Mouse (Mus musculus): ENCODE measurements around the gene Sugp1.
"Not testable (repeated sequence)": the region's sequence is repeated elsewhere in the genome, so short reads cannot be mapped to it uniquely, and the experiment has no call there.

Sugp1 gene

DNA sequence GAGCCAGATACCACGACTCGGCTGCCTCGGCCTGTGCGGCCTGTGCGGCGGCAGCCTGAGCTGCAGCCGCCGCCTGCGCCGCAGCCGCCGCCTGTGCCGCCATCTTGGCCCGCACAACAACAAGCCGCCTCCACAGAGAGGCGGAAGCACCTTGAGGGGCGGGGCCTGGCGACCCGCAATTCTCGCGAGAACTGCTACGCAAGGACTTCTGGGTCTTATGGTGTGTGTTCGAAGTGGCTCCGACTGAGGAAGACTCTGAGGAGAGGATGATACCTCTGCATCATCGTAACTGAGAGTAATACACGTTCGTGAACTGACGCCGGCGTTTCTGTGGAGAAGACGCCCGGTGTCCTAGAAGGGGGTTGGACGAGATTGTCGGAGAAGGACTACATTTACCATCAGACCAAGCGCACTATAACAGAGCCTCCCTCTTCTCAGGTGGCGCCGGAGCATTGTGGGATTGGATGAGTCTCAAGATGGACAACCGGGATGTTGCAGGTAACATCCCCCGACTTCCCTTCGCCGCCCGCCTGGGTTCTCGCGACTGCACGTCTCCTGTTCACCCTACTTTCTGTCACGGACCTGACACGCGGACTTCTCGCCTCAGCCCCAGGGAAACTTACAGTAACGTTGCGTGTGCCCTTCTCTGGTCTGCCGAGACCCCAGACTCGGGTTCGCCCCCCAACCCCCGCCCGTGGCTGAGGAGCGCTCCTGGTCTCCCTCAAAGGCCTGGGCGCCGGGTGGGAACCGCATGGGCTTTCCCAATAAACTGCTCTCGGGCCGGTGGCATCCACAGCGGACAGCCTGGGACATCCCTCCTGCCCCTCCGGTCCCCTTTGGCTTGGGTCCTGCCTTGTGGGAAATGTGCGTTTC, at the start of gene Sugp1, which contains the start of gene Mau2:
TSS of gene Sugp1 (plus strand) at position 231 of the 873 bp plus-strand sequence.
TSS of gene Mau2 (minus strand) at position 152 of the 873 bp plus-strand sequence.
- DNase-seq (ENCODE audit: low spot score) = peak; percentile 87

DNA sequence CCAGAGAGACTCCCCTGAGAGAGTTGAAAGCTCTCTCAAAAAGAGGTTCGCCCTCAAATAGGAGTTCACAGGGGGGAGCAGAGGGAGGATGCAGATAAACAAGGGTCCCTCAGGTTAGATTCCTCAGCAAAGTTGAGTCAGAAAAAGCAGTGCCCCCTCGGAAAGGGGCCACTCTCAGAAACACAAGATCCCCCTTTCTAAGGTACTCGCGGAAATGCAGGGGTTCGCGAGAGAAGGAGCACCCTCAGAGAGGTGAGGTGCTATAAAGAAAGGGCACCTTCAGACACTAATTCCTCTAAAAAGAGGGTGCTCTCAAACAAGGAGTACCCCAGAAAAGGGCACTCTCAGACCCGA, 47.2 kb upstream of the Sugp1 start:
- no peak for DNase-seq (ENCODE audit: low spot score)

- DNase-seq (ENCODE audit: low spot score) = peak; percentile 99
Observed at GRCm38 (mm10) chr8:69995776-69996588, 46.6 kb upstream of the Sugp1 start, which contains the start of gene Gatad2a. Gatad2a (minus strand) TSS chr8:69996384.

DNA sequence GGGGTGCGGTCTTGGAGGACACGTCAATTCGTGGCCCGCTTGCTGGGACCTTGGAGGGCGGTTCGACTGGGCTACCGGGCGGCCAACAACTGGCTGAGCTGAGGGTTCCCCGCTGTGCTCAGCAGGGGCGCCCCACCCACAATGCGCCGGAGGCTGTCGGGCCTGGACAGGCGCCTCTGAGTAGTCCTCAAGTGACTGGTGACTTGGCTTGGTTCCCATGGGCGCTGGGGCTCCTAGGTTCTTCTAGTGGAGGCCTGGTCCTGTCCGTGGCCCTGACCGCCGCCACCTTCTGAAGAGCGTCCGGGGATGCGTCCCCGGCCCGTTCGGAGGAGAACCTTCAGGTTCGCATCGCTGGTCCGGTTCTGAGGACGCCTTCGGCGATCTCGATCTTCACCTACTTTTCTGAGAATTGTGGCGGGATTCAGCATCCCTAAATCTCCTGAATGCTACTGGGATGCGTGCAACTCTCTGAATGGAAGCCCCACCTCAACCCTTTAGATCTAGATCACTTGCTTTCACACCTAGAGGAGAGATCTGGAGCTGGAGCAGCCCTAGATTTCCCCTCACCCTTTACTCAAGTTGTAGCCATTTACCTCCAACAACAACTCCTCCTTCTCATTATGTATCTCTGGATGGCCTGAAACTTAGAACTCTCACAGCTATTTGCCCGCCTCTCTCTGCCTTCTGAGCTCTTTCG, 45.9 kb upstream of the Sugp1 start:
- DNase-seq (ENCODE audit: low spot score) = no peak

- DNase-seq (ENCODE audit: low spot score) = no peak
Observed at GRCm38 (mm10) chr8:69998706-69999105, 43.9 kb upstream of the Sugp1 start.

- DNase-seq (ENCODE audit: low spot score) = no peak
Observed at GRCm38 (mm10) chr8:69999236-69999635, 43.4 kb upstream of the Sugp1 start.

DNA sequence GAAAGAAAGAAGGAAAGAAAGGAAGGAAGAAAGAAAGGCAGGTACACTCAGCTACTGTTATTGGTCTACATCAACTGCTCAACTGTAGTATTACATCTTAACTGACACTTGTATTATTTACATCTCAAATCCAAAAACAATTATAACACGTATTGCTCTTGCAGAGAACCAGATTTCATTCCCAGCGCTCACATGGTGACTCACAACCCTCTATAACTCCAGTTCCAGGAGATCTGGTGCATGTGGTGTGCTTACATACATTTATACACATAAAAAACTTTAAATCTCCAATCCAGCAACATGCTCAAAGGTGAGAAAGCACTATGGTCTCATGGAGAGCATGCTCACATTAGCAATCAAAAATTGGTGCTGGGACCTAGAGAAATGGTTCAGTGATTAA, 42.4 kb upstream of the Sugp1 start:
- no peak for DNase-seq (ENCODE audit: low spot score)

DNA sequence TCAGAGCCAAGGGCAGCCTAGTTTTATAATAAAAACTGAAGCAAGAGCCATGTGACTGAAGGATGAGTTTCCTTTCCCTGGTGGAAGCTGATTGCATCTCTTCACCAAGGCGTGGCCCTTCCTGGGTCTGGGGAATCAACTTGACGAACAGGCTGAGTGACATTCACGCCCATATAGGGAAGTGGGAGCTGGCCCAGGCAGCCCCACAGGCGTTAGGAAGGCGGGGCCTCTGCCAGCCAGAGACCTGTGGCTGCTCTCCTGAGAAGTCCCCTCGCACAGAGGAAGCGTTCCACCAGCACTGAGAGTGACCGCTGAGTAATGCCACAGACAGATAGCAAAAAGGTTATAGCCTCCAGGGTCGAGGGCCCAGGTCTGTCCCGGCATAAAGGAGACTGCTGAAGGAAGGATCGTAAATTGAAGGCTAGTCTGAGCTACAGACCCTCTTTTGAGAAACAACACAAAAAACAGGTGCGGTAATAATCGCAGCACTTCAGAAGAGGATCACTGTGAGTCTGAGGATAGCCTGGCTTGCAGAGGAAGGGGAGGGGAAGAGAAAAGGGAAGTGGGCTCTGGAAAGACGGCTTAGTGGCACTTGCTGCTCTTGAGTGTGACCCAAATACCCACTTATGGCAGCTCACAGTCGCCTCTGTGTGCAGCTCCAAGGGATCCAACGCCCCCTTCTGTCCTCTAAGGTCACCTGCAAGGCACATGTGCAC, 41.3 kb upstream of the Sugp1 start:
- peak; percentile 15 for DNase-seq (ENCODE audit: low spot score)

DNA sequence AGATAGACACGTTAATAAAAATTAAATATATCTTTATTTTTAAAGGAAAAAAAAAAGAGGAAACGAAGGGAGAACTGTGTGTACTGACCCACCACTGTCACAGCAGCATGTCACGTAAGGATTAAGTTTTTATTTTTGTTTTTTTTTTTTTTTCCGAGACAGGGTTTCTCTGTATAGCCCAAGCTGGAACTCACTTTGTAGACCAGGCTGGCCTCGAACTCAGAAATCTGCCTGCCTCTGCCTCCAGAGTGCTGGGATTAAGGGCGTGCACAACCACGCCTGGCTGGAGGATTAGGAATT, 40.8 kb upstream of the Sugp1 start:
- DNase-seq (ENCODE audit: low spot score) = not testable (repeated sequence)

DNA sequence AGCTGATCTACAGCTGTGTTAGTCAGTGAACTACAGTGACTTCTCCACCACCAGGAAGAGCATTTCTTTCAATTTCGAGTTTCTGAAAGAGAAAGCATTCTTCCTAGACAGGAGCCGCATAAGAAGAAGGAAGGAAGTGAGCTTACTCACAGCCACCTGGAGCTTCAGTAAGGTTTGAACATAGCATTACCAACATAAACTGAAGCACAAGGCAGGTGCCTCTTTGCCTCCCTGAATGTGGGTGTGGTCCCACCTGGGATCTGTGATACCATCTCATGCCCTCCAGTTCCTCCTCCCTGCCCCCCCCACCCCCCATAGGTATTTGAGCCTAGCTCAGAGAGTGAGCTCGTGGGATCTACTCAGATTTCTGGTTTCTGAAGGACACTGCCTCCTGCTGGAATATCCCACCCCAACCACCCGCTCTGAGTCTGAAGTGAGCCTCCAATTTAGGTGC, 39.4 kb upstream of the Sugp1 start:
- DNase-seq (ENCODE audit: low spot score) = no peak

DNA sequence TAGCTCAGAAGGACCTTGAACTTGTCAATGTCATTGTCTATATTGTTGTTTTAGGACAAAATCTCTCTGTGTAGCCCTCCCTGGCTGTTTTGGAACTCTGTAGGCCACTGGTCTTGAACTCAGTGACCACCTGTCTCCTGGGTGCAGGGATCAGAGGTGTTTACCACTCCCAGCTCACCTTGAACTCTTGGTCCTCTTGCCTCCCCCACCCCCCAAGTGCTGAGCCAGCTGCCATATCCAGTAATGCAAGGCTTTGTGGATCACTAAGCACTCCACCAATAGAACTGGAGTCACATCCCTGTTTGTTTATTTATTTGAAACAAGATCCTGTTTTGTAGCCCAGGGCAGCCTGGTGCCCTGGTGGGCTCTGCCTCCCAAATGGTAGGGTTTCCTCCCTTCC, 38.3 kb upstream of the Sugp1 start:
- DNase-seq (ENCODE audit: low spot score) = no peak

DNA sequence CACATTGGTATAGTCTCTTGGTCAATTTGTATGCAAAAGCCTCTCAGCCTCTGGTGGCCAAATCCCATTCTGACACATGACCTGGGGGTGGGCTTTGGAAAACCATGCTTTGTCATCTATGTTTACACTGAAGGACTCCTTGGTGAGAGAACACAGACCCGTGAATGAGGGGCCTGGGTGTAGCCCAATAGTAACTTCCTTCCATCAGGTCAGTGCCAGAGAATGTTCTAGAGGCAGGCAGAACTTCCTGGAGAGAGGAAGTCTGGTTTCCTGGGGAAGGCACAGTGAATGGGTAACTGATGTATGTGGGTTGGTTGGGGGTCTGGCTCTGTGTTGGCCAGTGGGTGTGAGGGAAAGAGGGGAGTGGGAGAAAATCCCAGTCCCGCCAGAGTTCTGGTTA, 37.4 kb upstream of the Sugp1 start:
- no peak for DNase-seq (ENCODE audit: low spot score)

DNA sequence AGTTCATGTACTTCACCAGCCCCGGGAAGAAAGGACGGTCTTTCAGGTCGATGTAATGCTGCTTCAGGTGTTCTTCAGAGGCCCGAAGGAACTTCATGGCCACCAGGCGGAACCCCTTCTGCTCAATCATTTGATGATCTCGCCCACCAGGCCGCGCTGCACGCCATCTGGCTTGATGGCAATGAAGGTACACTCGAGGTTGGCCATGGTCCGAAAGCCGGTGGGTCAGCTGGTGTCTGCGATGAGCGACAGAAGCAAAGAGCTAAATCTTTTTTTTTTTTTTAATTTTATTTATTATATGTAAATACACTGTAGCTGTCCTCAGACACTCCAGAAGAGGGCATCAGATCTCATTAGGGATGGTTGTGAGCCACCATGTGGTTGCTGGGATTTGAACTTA, 31.8 kb upstream of the Sugp1 start:
- not testable (repeated sequence) for DNase-seq (ENCODE audit: low spot score)

DNA sequence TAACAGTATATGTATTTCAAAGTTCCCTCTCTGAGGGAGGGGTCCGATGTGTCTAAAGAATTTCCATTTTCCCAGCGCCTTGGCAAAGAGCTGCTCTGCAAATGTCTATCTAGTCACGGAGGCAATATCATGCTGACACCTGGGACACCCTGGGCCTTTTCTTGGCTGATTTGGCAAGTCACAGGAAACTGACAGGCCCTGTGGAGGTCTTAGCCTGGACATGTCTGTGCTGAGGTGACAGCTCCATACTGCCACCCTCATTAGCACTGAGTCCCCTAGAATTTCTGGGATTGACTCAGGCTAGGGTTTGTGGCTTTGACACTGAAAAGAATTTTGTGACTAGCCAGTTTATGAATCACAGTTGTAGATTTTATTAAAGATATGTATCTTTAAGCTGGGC, 30.3 kb upstream of the Sugp1 start:
- DNase-seq (ENCODE audit: low spot score) = no peak

DNA sequence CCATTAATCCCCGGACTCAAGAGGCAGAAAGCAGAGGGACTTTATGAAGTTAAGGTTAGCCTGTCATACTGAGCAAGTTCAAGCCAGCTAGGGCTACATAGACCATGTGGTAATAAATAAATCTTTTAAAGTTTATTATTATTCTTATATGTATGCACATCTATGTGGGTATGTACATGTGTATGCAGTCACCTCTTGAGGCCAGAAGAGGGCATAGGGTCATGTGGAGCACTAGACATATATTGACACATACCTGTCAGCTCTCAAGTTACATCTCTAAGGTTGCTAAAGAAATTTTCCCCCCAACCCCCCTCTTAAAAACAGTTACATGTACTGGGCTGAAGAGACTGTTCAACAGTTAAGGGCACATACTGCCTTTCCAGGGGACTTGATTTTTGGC, 29.9 kb upstream of the Sugp1 start:
- no peak for DNase-seq (ENCODE audit: low spot score)

GRCm38 (mm10) chr8:70015017-70015416, 27.6 kb upstream of the Sugp1 start:
- no peak for DNase-seq (ENCODE audit: low spot score)

DNA sequence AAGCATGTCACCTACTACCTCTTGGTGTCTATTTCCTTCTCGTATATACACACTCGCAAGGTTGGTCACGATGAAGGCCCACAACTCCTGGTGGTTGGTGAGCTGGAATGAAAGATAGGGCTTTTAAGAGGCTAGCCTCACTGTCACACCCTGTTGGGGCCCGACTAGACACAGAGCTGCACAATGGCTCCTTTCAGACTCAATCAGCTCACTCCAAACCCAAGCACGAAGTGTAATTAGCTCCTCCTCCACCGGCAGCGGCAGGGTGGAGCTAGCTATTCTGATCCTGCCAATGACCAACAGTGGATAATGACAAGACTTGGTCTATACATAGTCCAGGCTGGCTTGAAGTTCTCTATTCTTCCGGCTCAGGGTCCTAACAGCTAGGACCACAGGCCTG, 19.0 kb upstream of the Sugp1 start:
- DNase-seq (ENCODE audit: low spot score) = no peak

GRCm38 (mm10) chr8:70026151-70026550, 16.5 kb upstream of the Sugp1 start:
- no peak for DNase-seq (ENCODE audit: low spot score)

DNA sequence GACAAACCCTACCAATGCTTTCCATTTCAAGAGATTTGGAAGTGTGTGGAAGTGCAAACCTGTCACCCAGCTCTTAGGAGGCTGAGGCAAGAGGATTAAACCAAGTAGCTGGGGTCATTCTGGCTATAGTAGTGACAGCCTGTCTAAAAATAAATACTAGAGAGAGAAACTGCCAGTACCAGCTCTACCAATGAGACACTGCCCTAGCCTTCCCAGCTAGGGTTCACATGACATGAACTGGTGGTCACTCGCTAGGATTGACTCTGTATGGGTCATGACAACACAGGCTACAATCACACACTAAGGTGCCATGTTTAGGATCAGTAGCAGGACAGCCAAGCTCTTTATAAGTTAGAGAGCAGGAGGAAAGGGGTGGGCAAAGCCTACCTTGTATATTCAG, 12.4 kb upstream of the Sugp1 start:
- no peak for DNase-seq (ENCODE audit: low spot score)

GRCm38 (mm10) chr8:70037994-70038393, 4.6 kb upstream of the Sugp1 start:
- DNase-seq (ENCODE audit: low spot score) = no peak

DNA sequence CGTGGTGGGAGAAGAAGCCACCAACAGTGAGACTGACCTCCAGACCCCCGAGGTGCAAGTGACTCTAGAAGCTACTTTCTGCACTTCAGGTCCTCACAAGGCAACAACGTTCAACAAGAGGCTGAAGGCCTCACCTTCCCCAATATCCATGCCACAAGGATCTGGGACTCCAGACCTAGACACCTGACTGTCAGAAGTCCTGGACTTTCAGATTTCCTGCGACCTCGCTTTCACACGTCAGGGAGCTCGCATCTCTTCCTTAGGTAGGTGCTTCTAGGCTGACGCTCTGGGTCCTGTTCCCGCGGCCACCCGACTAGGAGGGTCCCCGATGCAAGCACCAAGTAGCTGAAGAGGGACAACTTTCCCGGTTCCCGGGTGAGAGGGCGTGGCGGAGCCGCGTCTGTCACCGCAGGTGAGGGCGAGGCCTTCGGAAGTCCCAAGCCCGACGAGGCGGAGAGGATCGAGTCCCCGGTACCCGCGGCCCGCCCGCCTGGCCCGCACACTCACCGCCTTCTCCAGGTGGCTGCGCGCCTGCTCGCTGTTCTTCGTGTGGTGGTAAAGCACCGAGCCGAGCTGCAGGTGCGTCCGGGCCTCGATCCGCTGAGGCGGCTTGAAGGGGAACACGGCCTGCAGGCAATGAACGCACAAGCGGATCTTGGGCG, 597 bp upstream of the Sugp1 start:
- DNase-seq (ENCODE audit: low spot score) = no peak

Measured in layer of hippocampus, adult 9-10 months (tissue).